Mouse (Mus musculus): ENCODE data around the gene Gkn2. TPM values are rescaled to one million over a fixed set of nuclear protein-coding genes. Genes with fewer than 3 reads are reported as not detected.

The Gkn2 gene
- polyA plus RNA-seq, 1 experiment from 2014 or later: not detected

- Histone ChIP-seq H3K36me3 (ENCODE audit: control insufficient read depth, insufficient read depth, low read length) (no peaks in the 10 kb centered on the region), H3K9me3 (replicated peaks; ENCODE audit: control insufficient read depth, low read length) (no peaks in the 10 kb centered on the region), H3K9ac (ENCODE audit: low read length) (no peak within 1 kb of the TSS), H3K27me3 (replicated peaks; ENCODE audit: control insufficient read depth, insufficient read depth, low read length) (no peaks in the 10 kb centered on the region), H3K4me3 (ENCODE audit: low read depth, low read length) (no peak within 1 kb of the TSS), H3K4me1 (ENCODE audit: control insufficient read depth, insufficient read depth, low read length) (no peaks in the 10 kb centered on the region), H3K27ac (ENCODE audit: low read depth, low read length) (no peak within 1 kb of the TSS), H3K4me2 (ENCODE audit: low read length) (no peak within 1 kb of the TSS)
- WGBS: 93% methylated on average over 8 of the region's 8 CpGs
- ATAC-seq (no peak), DNase-seq (ENCODE audit: low spot score) (no peak)
Measured at GRCm38 (mm10) chr6:87350829-87351228, 22.3 kb upstream of the Gkn2 start, which contains the start of gene Gkn1. Gene Gkn1, minus strand, starts transcription at chr6:87350942.

GRCm38 (mm10) chr6:87354441-87354840 is 18.7 kb upstream of the Gkn2 start:
- peak; percentile 14 for DNase-seq (ENCODE audit: low spot score)
- Histone ChIP-seq H3K27me3 (replicated peaks; ENCODE audit: control insufficient read depth, insufficient read depth, low read length) (no peaks in the 10 kb centered on the region), H3K36me3 (ENCODE audit: control insufficient read depth, insufficient read depth, low read length) (no peaks in the 10 kb centered on the region), H3K4me1 (ENCODE audit: control insufficient read depth, insufficient read depth, low read length) (no peaks in the 10 kb centered on the region), H3K4me3 (ENCODE audit: low read depth, low read length) (no peak overlapping the region), H3K4me2 (ENCODE audit: low read length) (no peak overlapping the region), H3K9ac (ENCODE audit: low read length) (no peak overlapping the region), H3K9me3 (replicated peaks; ENCODE audit: control insufficient read depth, low read length) (no peaks in the 10 kb centered on the region), H3K27ac (ENCODE audit: low read depth, low read length) (no peak overlapping the region)
- WGBS: 58% methylated on average over 5 of the region's 5 CpGs
- no peak for ATAC-seq

GRCm38 (mm10) chr6:87369223-87369622 is 3.9 kb upstream of the Gkn2 start:
- Histone ChIP-seq H3K9ac (ENCODE audit: low read length) (no peak overlapping the region), H3K4me1 (ENCODE audit: control insufficient read depth, insufficient read depth, low read length) (no peaks in the 10 kb centered on the region), H3K27me3 (replicated peaks; ENCODE audit: control insufficient read depth, insufficient read depth, low read length) (no peaks in the 10 kb centered on the region), H3K4me3 (ENCODE audit: low read depth, low read length) (no peak overlapping the region), H3K36me3 (ENCODE audit: control insufficient read depth, insufficient read depth, low read length) (no peaks in the 10 kb centered on the region), H3K27ac (ENCODE audit: low read depth, low read length) (no peak overlapping the region), H3K9me3 (replicated peaks; ENCODE audit: control insufficient read depth, low read length) (no peaks in the 10 kb centered on the region), H3K4me2 (ENCODE audit: low read length) (no peak overlapping the region)
- no peak for ATAC-seq
- DNase-seq (ENCODE audit: low spot score): no peak
- WGBS: 89% methylated on average over 5 of the region's 5 CpGs

GRCm38 (mm10) chr6:87383926-87384691 is 11.0 kb downstream of the Gkn2 start:
- DNase-seq (ENCODE audit: low spot score) (peak; percentile 54), ATAC-seq (peak; percentile 32; the same call in 1 of the 2 replicates)
- H3K27me3 ChIP-seq (replicated peaks; ENCODE audit: control insufficient read depth, insufficient read depth, low read length): no peaks in the 10 kb centered on the region
- H3K27ac ChIP-seq (ENCODE audit: low read depth, low read length): no peak overlapping the region
- H3K36me3 ChIP-seq (ENCODE audit: control insufficient read depth, insufficient read depth, low read length): no peaks in the 10 kb centered on the region
- peak overlapping the region; percentile 23 for H3K4me3 ChIP-seq (ENCODE audit: low read depth, low read length)
- H3K4me2 ChIP-seq (ENCODE audit: low read length): peak overlapping the region; percentile 57
- no peaks in the 10 kb centered on the region for H3K4me1 ChIP-seq (ENCODE audit: control insufficient read depth, insufficient read depth, low read length)
- 6% methylated on average over 24 of the region's 24 CpGs for WGBS
- H3K9ac ChIP-seq (ENCODE audit: low read length): peak overlapping the region; percentile 46; the same call in 1 of the 2 replicates
- H3K9me3 ChIP-seq (replicated peaks; ENCODE audit: control insufficient read depth, low read length): no peaks in the 10 kb centered on the region

- H3K27ac ChIP-seq (ENCODE audit: low read depth, low read length): no peak overlapping the region
- peak; percentile 33 for DNase-seq (ENCODE audit: low spot score)
- no peak overlapping the region for H3K9ac ChIP-seq (ENCODE audit: low read length)
- H3K4me3 ChIP-seq (ENCODE audit: low read depth, low read length): no peak overlapping the region
- H3K4me1 ChIP-seq (ENCODE audit: control insufficient read depth, insufficient read depth, low read length): no peaks in the 10 kb centered on the region
- H3K36me3 ChIP-seq (ENCODE audit: control insufficient read depth, insufficient read depth, low read length): no peaks in the 10 kb centered on the region
- H3K9me3 ChIP-seq (replicated peaks; ENCODE audit: control insufficient read depth, low read length): no peaks in the 10 kb centered on the region
- H3K27me3 ChIP-seq (replicated peaks; ENCODE audit: control insufficient read depth, insufficient read depth, low read length): no peaks in the 10 kb centered on the region
- no peak overlapping the region; the same call in 1 of the 2 replicates for H3K4me2 ChIP-seq (ENCODE audit: low read length)
- 56% methylated on average over 5 of the region's 6 CpGs for WGBS
- ATAC-seq: no peak
Measured at GRCm38 (mm10) chr6:87384761-87385160, 11.6 kb downstream of the Gkn2 start.

GRCm38 (mm10) chr6:87386203-87386602 is 13.0 kb downstream of the Gkn2 start:
- no peaks in the 10 kb centered on the region for H3K27me3 ChIP-seq (replicated peaks; ENCODE audit: control insufficient read depth, insufficient read depth, low read length)
- WGBS: 12% methylated on average over 7 of the region's 7 CpGs
- H3K9me3 ChIP-seq (replicated peaks; ENCODE audit: control insufficient read depth, low read length): no peaks in the 10 kb centered on the region
- H3K4me2 ChIP-seq (ENCODE audit: low read length): no peak overlapping the region
- no peaks in the 10 kb centered on the region for H3K4me1 ChIP-seq (ENCODE audit: control insufficient read depth, insufficient read depth, low read length)
- no peaks in the 10 kb centered on the region for H3K36me3 ChIP-seq (ENCODE audit: control insufficient read depth, insufficient read depth, low read length)
- H3K9ac ChIP-seq (ENCODE audit: low read length): no peak overlapping the region
- DNase-seq (ENCODE audit: low spot score) (peak; percentile 89), ATAC-seq (no peak)
- no peak overlapping the region for H3K4me3 ChIP-seq (ENCODE audit: low read depth, low read length)
- no peak overlapping the region for H3K27ac ChIP-seq (ENCODE audit: low read depth, low read length)

GRCm38 (mm10) chr6:87386681-87387080 is 13.5 kb downstream of the Gkn2 start:
- no peak overlapping the region for H3K4me2 ChIP-seq (ENCODE audit: low read length)
- H3K36me3 ChIP-seq (ENCODE audit: control insufficient read depth, insufficient read depth, low read length): no peaks in the 10 kb centered on the region
- H3K4me3 ChIP-seq (ENCODE audit: low read depth, low read length): no peak overlapping the region
- H3K27ac ChIP-seq (ENCODE audit: low read depth, low read length): no peak overlapping the region
- H3K4me1 ChIP-seq (ENCODE audit: control insufficient read depth, insufficient read depth, low read length): no peaks in the 10 kb centered on the region
- WGBS: 85% methylated on average over 10 of the region's 10 CpGs
- no peak for DNase-seq (ENCODE audit: low spot score)
- ATAC-seq: no peak
- no peak overlapping the region for H3K9ac ChIP-seq (ENCODE audit: low read length)
- H3K27me3 ChIP-seq (replicated peaks; ENCODE audit: control insufficient read depth, insufficient read depth, low read length): no peaks in the 10 kb centered on the region
- H3K9me3 ChIP-seq (replicated peaks; ENCODE audit: control insufficient read depth, low read length): no peaks in the 10 kb centered on the region

GRCm38 (mm10) chr6:87388877-87389276 is 15.7 kb downstream of the Gkn2 start, which contains the start of gene Gkn3:
Gene Gkn3, minus strand, starts transcription at chr6:87388935.
- no peak within 1 kb of the TSS for H3K9ac ChIP-seq (ENCODE audit: low read length)
- H3K4me3 ChIP-seq (ENCODE audit: low read depth, low read length): no peak within 1 kb of the TSS
- no peaks in the 10 kb centered on the region for H3K27me3 ChIP-seq (replicated peaks; ENCODE audit: control insufficient read depth, insufficient read depth, low read length)
- ATAC-seq (no peak), DNase-seq (ENCODE audit: low spot score) (no peak)
- H3K4me2 ChIP-seq (ENCODE audit: low read length): no peak within 1 kb of the TSS
- H3K36me3 ChIP-seq (ENCODE audit: control insufficient read depth, insufficient read depth, low read length): no peaks in the 10 kb centered on the region
- H3K9me3 ChIP-seq (replicated peaks; ENCODE audit: control insufficient read depth, low read length): no peaks in the 10 kb centered on the region
- WGBS: 70% methylated on average over 7 of the region's 7 CpGs
- H3K4me1 ChIP-seq (ENCODE audit: control insufficient read depth, insufficient read depth, low read length): no peaks in the 10 kb centered on the region
- H3K27ac ChIP-seq (ENCODE audit: low read depth, low read length): no peak within 1 kb of the TSS

- no peaks in the 10 kb centered on the region for H3K27me3 ChIP-seq (replicated peaks; ENCODE audit: control insufficient read depth, insufficient read depth, low read length)
- no peak overlapping the region for H3K4me3 ChIP-seq (ENCODE audit: low read depth, low read length)
- H3K4me1 ChIP-seq (ENCODE audit: control insufficient read depth, insufficient read depth, low read length): no peaks in the 10 kb centered on the region
- ATAC-seq: no peak
- H3K4me2 ChIP-seq (ENCODE audit: low read length): no peak overlapping the region
- H3K27ac ChIP-seq (ENCODE audit: low read depth, low read length): no peak overlapping the region
- DNase-seq (ENCODE audit: low spot score): no peak
- H3K9me3 ChIP-seq (replicated peaks; ENCODE audit: control insufficient read depth, low read length): no peaks in the 10 kb centered on the region
- 49% methylated on average over 5 of the region's 5 CpGs for WGBS
- no peak overlapping the region for H3K9ac ChIP-seq (ENCODE audit: low read length)
- H3K36me3 ChIP-seq (ENCODE audit: control insufficient read depth, insufficient read depth, low read length): no peaks in the 10 kb centered on the region
Measured at GRCm38 (mm10) chr6:87389455-87389989, 16.4 kb downstream of the Gkn2 start.
